Mouse (Mus musculus) erythroblast, embryonic 14.5 days (primary cell): ENCODE data around the gene Cish.

Source experiments
- GATA1 ChIP-seq: IDR thresholded peaks from 2 replicates; pipeline ENCODE4 v1.6.1; 2012; ENCODE audit warnings: low read length, inconsistent platforms, mixed read lengths
- TAL1 ChIP-seq: IDR thresholded peaks from 3 replicates; pipeline ENCODE4 v1.6.1; 2012; ENCODE audit warnings: low read length, inconsistent platforms, mixed read lengths

DNA sequence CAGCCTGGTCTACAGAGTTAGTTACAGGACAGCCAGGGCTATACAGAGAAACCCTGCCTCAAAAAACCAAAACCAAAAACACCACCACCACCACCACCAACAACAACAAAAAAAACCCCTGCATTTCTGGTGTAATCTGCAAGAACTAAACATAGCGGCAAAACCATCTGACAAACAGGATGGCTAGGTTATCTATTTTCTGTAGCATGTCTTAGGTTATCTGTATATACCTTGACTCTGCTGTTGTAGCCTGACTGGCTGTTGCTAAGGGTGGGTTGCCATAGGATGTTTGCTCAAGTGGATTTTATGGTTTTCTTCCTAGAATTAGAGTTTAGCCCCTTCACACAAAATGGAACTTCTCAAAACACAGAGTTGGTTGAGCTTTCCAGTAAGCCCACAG, 26.1 kb upstream of the Cish start:
- TF ChIP-seq TAL1 (no peak), GATA1 (no peak)
